9 mouse cellular contexts compared by ENCODE assay signal in genomic region chr11:4302363-4302913, GRCm38 (mm10). TPM values are rescaled to one million over a fixed set of nuclear protein-coding genes. Genes with fewer than 3 reads are reported as not detected.
DNase-seq lines count a peak whose midpoint lies in the region; ATAC-seq lines count a peak whose summit lies in the region.
"Had no signal": no experiment of that assay in that cellular context is flagged by ENCODE, and none has a peak within 500 bp of the region (broad histone marks: within the 10 kb centered on the region; RNA-seq: fewer than 3 reads in every experiment).

No protein-coding gene starts in this region.

- H3K9me3 ChIP-seq in heart, embryonic 14.5 days (ENCODE audit: control insufficient read depth, low read length): no peaks in the 10 kb centered on the region
- H3K9me3 ChIP-seq in stomach, embryonic 16.5 days (replicated peaks; ENCODE audit: control insufficient read depth, low read length): no peaks in the 10 kb centered on the region
- H3K9me3 ChIP-seq in intestine, embryonic 15.5 days: no peaks in the 10 kb centered on the region
- H3K9me3 ChIP-seq: hindbrain, embryonic 15.5 days had no signal

- no peak overlapping the region for H3K4me3 ChIP-seq in heart, embryonic 14.5 days (ENCODE audit: control insufficient read depth in 1 of 2, insufficient read depth in 1 of 2, low read depth in 1 of 2, low read length in 2 of 2)
- no peak overlapping the region for H3K4me3 ChIP-seq in stomach, embryonic 16.5 days (replicated peaks; ENCODE audit: low read length)
- H3K4me3 ChIP-seq in intestine, embryonic 15.5 days (replicated peaks): no peak overlapping the region
- H3K4me3 ChIP-seq: hindbrain, embryonic 15.5 days had no signal

- peak overlapping the region; percentile 80 to 87 for H3K27ac ChIP-seq in heart, embryonic 14.5 days (replicated peaks in 1 of 2; ENCODE audit: control insufficient read depth in 1 of 2, insufficient read depth in 1 of 2, low read depth in 2 of 2, low read length in 2 of 2)
- H3K27ac ChIP-seq in stomach, embryonic 16.5 days (ENCODE audit: low read length): peak overlapping the region; percentile 75
- no peak overlapping the region for H3K27ac ChIP-seq in intestine, embryonic 15.5 days
- H3K27ac ChIP-seq: hindbrain, embryonic 15.5 days had no signal

- no peak overlapping the region for H3K4me2 ChIP-seq in heart, embryonic 14.5 days (ENCODE audit: low read length)
- no peak overlapping the region for H3K4me2 ChIP-seq in stomach, embryonic 16.5 days (ENCODE audit: low read depth, low read length)
- no peak overlapping the region for H3K4me2 ChIP-seq in intestine, embryonic 15.5 days (replicated peaks)
- H3K4me2 ChIP-seq: hindbrain, embryonic 15.5 days had no signal

- H3K27me3 ChIP-seq in heart, embryonic 14.5 days (ENCODE audit: control insufficient read depth, insufficient read depth, low read length): no peaks in the 10 kb centered on the region
- no peaks in the 10 kb centered on the region for H3K27me3 ChIP-seq in stomach, embryonic 16.5 days (ENCODE audit: control insufficient read depth, insufficient read depth, low read length)
- H3K27me3 ChIP-seq in intestine, embryonic 15.5 days (replicated peaks): no peaks in the 10 kb centered on the region
- H3K27me3 ChIP-seq: hindbrain, embryonic 15.5 days had no signal

- peak overlapping the region; percentile 64 for H3K9ac ChIP-seq in heart, embryonic 14.5 days (ENCODE audit: low read length)
- H3K9ac ChIP-seq in stomach, embryonic 16.5 days (ENCODE audit: low read length): peak overlapping the region; percentile 38; the same call in 1 of the 2 replicates
- H3K9ac ChIP-seq in intestine, embryonic 15.5 days: no peak overlapping the region
- H3K9ac ChIP-seq: hindbrain, embryonic 15.5 days had no signal

- 12% methylated on average over 5 of the region's 5 CpGs for WGBS in heart, embryonic 14.5 days
- WGBS in stomach, embryonic 16.5 days: 28% methylated on average over 5 of the region's 5 CpGs
- 55% methylated on average over 5 of the region's 5 CpGs for WGBS in intestine, embryonic 15.5 days

- H3K4me1 ChIP-seq in heart, embryonic 14.5 days (ENCODE audit: control insufficient read depth in 2 of 2, insufficient read depth in 2 of 2, low read length in 2 of 2): peaks cover 38 to 39% of the 10 kb centered on the region in 2 experiments
- H3K4me1 ChIP-seq in stomach, embryonic 16.5 days (ENCODE audit: control insufficient read depth, insufficient read depth, low read length): peaks cover 11% of the 10 kb centered on the region
- H3K4me1 ChIP-seq in intestine, embryonic 15.5 days (replicated peaks): peaks cover 4% of the 10 kb centered on the region; the same call in 1 of the 2 replicates
- H3K4me1 ChIP-seq: hindbrain, embryonic 15.5 days had no signal

- ATAC-seq in heart, embryonic 14.5 days (ENCODE audit: insufficient number of reproducible peaks, insufficient read depth, low FRiP score, low read depth): no peak; the same call in 1 of the 2 replicates
- peak; percentile 41; the same call in 1 of the 2 replicates for ATAC-seq in stomach, embryonic 16.5 days (ENCODE audit: insufficient read depth, low FRiP score)
- no peak for ATAC-seq in intestine, embryonic 15.5 days

- DNase-seq in adrenal gland, postnatal 10 days: peak; percentile 23
- DNase-seq in adrenal gland, postnatal 4 days (ENCODE audit: low spot score in 2 of 2): no peak
- peak; percentile 64 for DNase-seq in ovary, adult 18-20 months (ENCODE audit: low spot score)
- no peak for DNase-seq in ovary, postnatal 10 days (ENCODE audit: low spot score)
- DNase-seq in layer of hippocampus, adult 8-10 months (ENCODE audit: low spot score in 2 of 2): no peak

- no peaks in the 10 kb centered on the region for H3K36me3 ChIP-seq in heart, embryonic 14.5 days (ENCODE audit: control insufficient read depth, insufficient read depth, low read length)
- H3K36me3 ChIP-seq in stomach, embryonic 16.5 days (ENCODE audit: control insufficient read depth, insufficient read depth, low read length): no peaks in the 10 kb centered on the region
- H3K36me3 ChIP-seq in intestine, embryonic 15.5 days: no peaks in the 10 kb centered on the region
- H3K36me3 ChIP-seq: hindbrain, embryonic 15.5 days had no signal

RNA-seq across cellular contexts. Expression of gene Lif, which starts 45.1 kb away (rescaled TPM):
- total RNA-seq in adrenal gland, postnatal 10 days (2021): under 1 TPM; 0.30 to 0.69 TPM
- total RNA-seq in adrenal gland, postnatal 4 days (2021): under 1 TPM; 0.76 to 0.99 TPM
- polyA plus RNA-seq in heart, embryonic 14.5 days (2014; fragmentation: Nextera tagmentation; extraction: Ambion mirVana): 0.24 TPM in 1 of 2 replicates, not detected in the other
- 1.0 and 1.1 TPM in 2 replicates for polyA plus RNA-seq in stomach, embryonic 16.5 days (2015; fragmentation: Nextera tagmentation; extraction: Ambion mirVana)
- total RNA-seq in layer of hippocampus, adult 8-10 months (2022): 1 to 10 TPM in 3 of 4 experiments, under 1 TPM in 1; 0.71 to 2.8 (median 1.6) TPM
- polyA plus RNA-seq in intestine, embryonic 15.5 days (2015; fragmentation: Nextera tagmentation; extraction: Ambion mirVana): 0.62 and 0.92 TPM in 2 replicates

Comparison
In these comparisons a context has a peak if more than half of its experiments do, and no peak if none do; other contexts are left out.
1. DNase-seq: peak in adrenal gland, postnatal 10 days (single experiment) and ovary, adult 18-20 months (single experiment); none in adrenal gland, postnatal 4 days (0 of 2), ovary, postnatal 10 days (single experiment) and layer of hippocampus, adult 8-10 months (0 of 2).